Mouse (Mus musculus) embryonic facial prominence, embryonic 10.5 days (tissue): ENCODE measurements around the gene Fkbp14. TPM values are rescaled to one million over a fixed set of nuclear protein-coding genes. Genes with fewer than 3 reads are reported as not detected.

Experiments
- DNase-seq: peaks from one replicate; pipeline ENCODE4 v3.0.0-alpha.2; 2017; ENCODE audit warnings: low spot score
- H3K27ac ChIP-seq: fragments of 300-500 bp; sonication (generic); replicated peaks from 2 replicates; pipeline ENCODE4 v1.5.1; 2016; ENCODE audit warnings: mild to moderate bottlenecking
- H3K27me3 ChIP-seq: fragments of 300-500 bp; sonication (generic); replicated peaks from 2 replicates; pipeline ENCODE4 v1.6.1; 2016; ENCODE audit warnings: low read depth, mild to moderate bottlenecking; ENCODE audit not compliant: poor library complexity, severe bottlenecking
- H3K36me3 ChIP-seq: fragments of 300-500 bp; sonication (generic); replicated peaks from 2 replicates; pipeline ENCODE4 v1.6.1; 2016; ENCODE audit warnings: mild to moderate bottlenecking, moderate library complexity
- H3K4me1 ChIP-seq: fragments of 300-500 bp; sonication (generic); 2 replicates; pipeline ENCODE4 v1.6.1; 2016
- H3K4me3 ChIP-seq: fragments of 300-500 bp; sonication (generic); 2 replicates; pipeline ENCODE4 v1.5.1; 2016; ENCODE audit warnings: mild to moderate bottlenecking, moderate library complexity
- H3K9me3 ChIP-seq: fragments of 300-500 bp; sonication (generic); 2 replicates; pipeline ENCODE4 v1.6.1; 2016; ENCODE audit warnings: mild to moderate bottlenecking
- WGBS: fragments of 180-500 bp; shearing (Covaris S2); methylation state at CpG from one replicate; pipeline ENCODE4 v1.1.7; 2016; 5-methylcytosine and 5-hydroxymethylcytosine counted together
- polyA plus RNA-seq: library from polyadenylated mRNA; unstranded; fragments of >200 nt; fragmentation: Nextera tagmentation; extraction: Ambion mirVana; gene quantifications from 2 replicates; pipeline ENCODE4 v1.2.1, GENCODE M21; 2016

The Fkbp14 gene
- polyA plus RNA-seq, 1 experiment from 2014 or later = 11.2 TPM

DNA sequence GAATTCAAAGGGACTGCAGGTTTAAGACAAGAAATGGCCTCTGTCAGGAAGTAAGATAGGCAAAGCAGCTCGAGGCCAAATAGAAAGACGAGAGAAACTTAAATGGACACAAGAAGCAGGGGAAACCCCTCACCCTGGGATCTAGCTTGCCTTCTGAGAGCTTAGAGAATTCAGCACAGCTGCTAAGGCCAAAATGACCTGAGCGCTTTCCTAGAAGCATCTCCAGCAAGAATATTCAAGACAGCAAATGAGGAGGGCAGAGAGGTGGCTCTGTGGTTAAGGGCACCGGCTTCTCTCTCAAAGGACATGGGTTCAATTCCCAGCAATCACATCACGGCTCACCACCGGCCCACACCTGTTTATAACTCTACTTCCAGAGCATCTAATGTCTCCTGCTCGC lies 60.1 kb downstream of the Fkbp14 start:
- H3K4me1 ChIP-seq = peaks cover 26% of the 10 kb centered on the region
- no peak for DNase-seq
- H3K27me3 ChIP-seq = 0 out of 2 replicates have a peak, but pooled peaks cover 2% of the 10 kb centered on the region
- no peaks in the 10 kb centered on the region for H3K36me3 ChIP-seq
- WGBS = 74% methylated on average over 7 of the region's 7 CpGs
- H3K27ac ChIP-seq = no peak overlapping the region
- no peak overlapping the region for H3K4me3 ChIP-seq
- no peaks in the 10 kb centered on the region for H3K9me3 ChIP-seq

DNA sequence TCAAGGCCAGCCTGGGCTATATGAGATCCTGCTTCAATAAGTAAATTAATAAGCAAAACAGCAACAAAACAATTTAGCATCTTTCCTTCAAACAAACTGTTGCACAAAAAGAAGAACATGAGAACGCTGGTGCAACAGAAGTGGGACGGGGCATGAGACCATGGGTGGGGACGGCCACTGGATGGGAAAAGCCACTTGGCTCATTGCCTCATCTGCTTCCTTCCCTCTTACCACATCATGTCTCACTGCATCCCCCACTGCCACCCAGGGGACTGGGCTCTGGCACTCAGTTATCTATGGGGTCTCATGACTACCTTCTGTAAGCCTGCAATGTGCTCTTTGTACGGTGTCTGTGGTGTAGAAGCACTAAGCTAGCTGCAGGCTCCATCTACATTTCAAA lies 61.6 kb downstream of the Fkbp14 start:
- no peak overlapping the region for H3K4me3 ChIP-seq
- no peaks in the 10 kb centered on the region for H3K36me3 ChIP-seq
- 0 out of 2 replicates have a peak, but pooled peaks cover 2% of the 10 kb centered on the region for H3K27me3 ChIP-seq
- H3K9me3 ChIP-seq = no peaks in the 10 kb centered on the region
- H3K27ac ChIP-seq = no peak overlapping the region
- WGBS = 92% methylated on average over 4 of the region's 4 CpGs
- no peak for DNase-seq
- H3K4me1 ChIP-seq = peaks cover 30% of the 10 kb centered on the region

DNA sequence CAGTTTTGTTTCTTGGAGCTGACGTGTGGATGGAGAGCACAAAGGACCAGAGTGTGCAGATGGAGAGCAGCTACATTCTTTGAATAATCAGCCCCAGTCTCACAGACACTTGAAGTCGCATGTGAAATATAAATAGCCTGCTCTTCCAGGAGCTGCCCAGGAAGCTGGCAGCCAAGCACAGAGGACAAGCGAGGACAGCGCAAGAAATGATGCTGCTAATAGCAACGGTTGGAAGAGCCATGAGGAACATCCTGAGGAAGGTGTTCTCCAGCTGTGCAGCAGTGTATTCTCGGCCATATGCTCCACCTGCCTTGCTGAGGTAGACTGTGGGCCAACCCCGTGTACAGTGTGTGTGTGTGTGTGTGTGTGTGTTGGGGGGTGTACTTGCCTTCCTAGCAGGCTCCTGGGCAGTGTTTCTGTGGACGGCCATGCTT lies 66.0 kb downstream of the Fkbp14 start:
- no peaks in the 10 kb centered on the region; the same call in 1 of the 2 replicates for H3K27me3 ChIP-seq
- H3K27ac ChIP-seq = no peak overlapping the region
- H3K4me1 ChIP-seq = peaks cover 7% of the 10 kb centered on the region
- H3K9me3 ChIP-seq = no peaks in the 10 kb centered on the region
- H3K4me3 ChIP-seq = no peak overlapping the region
- H3K36me3 ChIP-seq = no peaks in the 10 kb centered on the region
- DNase-seq = no peak
- WGBS = 70% methylated on average over 8 of the region's 8 CpGs

DNA sequence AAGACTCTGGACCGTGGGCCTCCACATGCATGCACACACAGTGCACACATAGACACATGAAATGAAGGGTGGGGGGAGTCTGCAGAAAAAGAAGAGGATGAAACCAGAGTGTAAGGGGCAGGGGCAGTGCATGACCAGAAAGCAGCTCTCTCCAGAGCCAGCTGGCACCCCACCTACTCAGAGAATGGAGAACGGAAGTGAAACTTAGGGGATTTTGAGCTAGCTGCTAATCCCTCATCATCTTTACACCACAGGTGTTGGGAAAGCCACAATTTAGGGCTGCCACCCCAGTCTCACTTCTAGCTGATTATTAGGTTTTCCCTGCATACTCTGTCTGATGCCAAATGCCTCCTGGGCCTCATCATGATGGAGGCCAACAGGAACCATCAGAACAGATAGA lies 66.9 kb downstream of the Fkbp14 start:
- Histone ChIP-seq H3K36me3 (no peaks in the 10 kb centered on the region; the same call in 1 of the 2 replicates), H3K4me1 (peaks cover 7% of the 10 kb centered on the region), H3K9me3 (no peaks in the 10 kb centered on the region), H3K27ac (no peak overlapping the region), H3K4me3 (no peak overlapping the region), H3K27me3 (no peaks in the 10 kb centered on the region; the same call in 1 of the 2 replicates)
- 73% methylated on average over 2 of the region's 2 CpGs for WGBS
- no peak for DNase-seq

DNA sequence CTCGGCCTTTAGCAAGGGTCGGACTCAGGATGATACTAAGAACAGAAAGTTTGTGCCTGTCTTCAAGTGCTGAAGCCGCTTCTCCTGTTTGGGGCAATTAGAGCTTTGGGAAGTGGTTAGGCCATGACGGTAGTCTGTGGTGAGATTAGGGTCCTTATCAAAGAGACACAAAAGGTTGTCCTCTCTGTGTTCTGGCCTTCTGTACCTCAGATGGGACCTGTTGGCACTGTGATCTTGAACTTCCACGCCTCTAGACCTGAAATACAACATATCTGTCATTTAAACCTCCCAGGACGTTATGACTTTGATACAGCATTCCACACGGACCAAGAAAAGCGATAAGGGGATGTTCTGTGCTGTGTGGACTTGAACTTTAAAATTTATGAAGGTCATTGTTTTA lies 68.4 kb downstream of the Fkbp14 start:
- WGBS = 90% methylated on average over 8 of the region's 8 CpGs
- H3K4me3 ChIP-seq = no peak overlapping the region
- no peak overlapping the region for H3K27ac ChIP-seq
- H3K36me3 ChIP-seq = peaks cover 4% of the 10 kb centered on the region; the same call in 1 of the 2 replicates
- H3K9me3 ChIP-seq = no peaks in the 10 kb centered on the region
- no peaks in the 10 kb centered on the region; the same call in 1 of the 2 replicates for H3K27me3 ChIP-seq
- DNase-seq = no peak
- peaks cover 7% of the 10 kb centered on the region for H3K4me1 ChIP-seq

Other genes with a start within 250 kb of the Fkbp14 start
- gene Wipf3, start 167.7 kb downstream of the Fkbp14 start, polyA plus RNA-seq = 1.1 and 1.4 TPM in 2 replicates
- 20.0 and 24.0 TPM in 2 replicates for gene Scrn1, start 30.8 kb downstream of the Fkbp14 start, polyA plus RNA-seq
- gene Plekha8, start 2.2 kb downstream of the Fkbp14 start, polyA plus RNA-seq = 17.6 and 18.2 TPM in 2 replicates
- gene Mturn, start 84.3 kb upstream of the Fkbp14 start, polyA plus RNA-seq = 8.6 and 9.1 TPM in 2 replicates
- 1.8 and 2.5 TPM in 2 replicates for gene Znrf2, start 219.6 kb upstream of the Fkbp14 start, polyA plus RNA-seq